Mouse (Mus musculus): ENCODE measurements at regions not wholly inside any gene's neighbourhood (a gene's known extent, or its start where the extent isn't known, plus 50 kb on each side); places are given as distances from the start of the nearest gene placed in this dataset.
"Not testable (repeated sequence)": the region's sequence is repeated elsewhere in the genome, so short reads cannot be mapped to it uniquely, and the experiment has no call there.

- DNase-seq (ENCODE audit: low spot score) (peak; percentile 59), ATAC-seq (replicated peaks; ENCODE audit: low FRiP score) (peak; percentile 51; the same call in 1 of the 2 replicates)
- Histone ChIP-seq H3K4me1 (replicated peaks; ENCODE audit: control insufficient read depth, insufficient read depth, low read length) (no peaks in the 10 kb centered on the region), H3K9me3 (ENCODE audit: control insufficient read depth, low read length) (no peaks in the 10 kb centered on the region), H3K4me2 (ENCODE audit: low read depth, low read length, severe bottlenecking) (no peak overlapping the region), H3K36me3 (ENCODE audit: control insufficient read depth, insufficient read depth, low read length) (no peaks in the 10 kb centered on the region), H3K27me3 (ENCODE audit: control insufficient read depth, insufficient read depth, low read length) (no peaks in the 10 kb centered on the region), H3K4me3 (ENCODE audit: low read depth, low read length) (no peak overlapping the region), H3K9ac (ENCODE audit: low read length) (no peak overlapping the region), H3K27ac (ENCODE audit: low read depth, low read length) (no peak overlapping the region)
- 42% methylated on average over 5 of the region's 5 CpGs for WGBS
Observed at GRCm38 (mm10) chr11:12540333-12540870, 75.6 kb upstream of the Cobl start.

DNA sequence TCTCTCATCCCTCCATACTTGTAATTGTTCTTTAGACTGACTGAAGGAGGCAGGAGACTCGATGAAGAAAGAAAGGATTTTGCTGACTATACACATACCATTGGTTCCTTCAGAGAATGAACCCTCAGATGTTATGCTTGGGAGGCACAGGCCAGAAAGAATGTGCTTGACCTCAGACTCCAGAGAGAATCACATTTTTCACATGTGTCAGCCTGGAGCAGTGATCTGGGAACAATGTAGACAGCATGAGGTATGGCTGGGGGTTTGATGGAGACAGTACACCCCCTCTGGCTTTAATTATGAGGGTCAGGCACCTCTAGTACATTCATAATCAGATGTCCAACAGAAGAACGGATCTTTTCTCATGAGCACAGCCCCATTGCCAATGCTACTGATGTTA is 70.3 kb upstream of the Cobl start:
- no peak overlapping the region for H3K4me2 ChIP-seq (ENCODE audit: low read depth, low read length, severe bottlenecking)
- no peak overlapping the region for H3K4me3 ChIP-seq (ENCODE audit: low read depth, low read length)
- WGBS: 44% methylated on average over 2 of the region's 2 CpGs
- ATAC-seq (replicated peaks; ENCODE audit: low FRiP score) (no peak), DNase-seq (ENCODE audit: low spot score) (no peak)
- no peaks in the 10 kb centered on the region for H3K9me3 ChIP-seq (ENCODE audit: control insufficient read depth, low read length)
- H3K36me3 ChIP-seq (ENCODE audit: control insufficient read depth, insufficient read depth, low read length): no peaks in the 10 kb centered on the region
- H3K27ac ChIP-seq (ENCODE audit: low read depth, low read length): no peak overlapping the region
- H3K27me3 ChIP-seq (ENCODE audit: control insufficient read depth, insufficient read depth, low read length): no peaks in the 10 kb centered on the region
- no peak overlapping the region for H3K9ac ChIP-seq (ENCODE audit: low read length)
- no peaks in the 10 kb centered on the region for H3K4me1 ChIP-seq (replicated peaks; ENCODE audit: control insufficient read depth, insufficient read depth, low read length)

DNA sequence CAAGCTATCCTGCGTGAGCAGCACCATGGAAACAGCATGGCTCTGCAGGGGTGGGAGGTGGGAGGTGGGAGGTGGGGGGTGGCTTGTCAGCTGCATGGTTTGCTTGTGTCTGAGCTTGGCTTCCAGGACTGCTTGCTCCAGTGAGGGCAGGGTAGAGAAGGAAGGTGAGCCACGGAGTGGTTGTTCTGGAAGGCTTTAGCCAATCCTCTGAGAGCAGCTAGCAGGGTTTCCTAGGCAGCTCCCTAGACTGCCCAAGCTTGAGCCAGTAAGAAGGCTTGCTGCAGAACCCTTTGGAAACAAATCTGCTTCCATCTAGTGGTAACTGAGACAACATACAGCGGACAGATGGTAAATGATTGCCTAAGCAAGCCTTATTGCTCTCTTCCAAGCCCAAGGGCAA is 67.5 kb upstream of the Cobl start:
- no peaks in the 10 kb centered on the region for H3K9me3 ChIP-seq (ENCODE audit: control insufficient read depth, low read length)
- 7% methylated on average over 3 of the region's 3 CpGs for WGBS
- H3K4me2 ChIP-seq (ENCODE audit: low read depth, low read length, severe bottlenecking): no peak overlapping the region
- DNase-seq (ENCODE audit: low spot score): peak; percentile 66
- H3K4me1 ChIP-seq (replicated peaks; ENCODE audit: control insufficient read depth, insufficient read depth, low read length): no peaks in the 10 kb centered on the region
- no peak overlapping the region for H3K4me3 ChIP-seq (ENCODE audit: low read depth, low read length)
- no peaks in the 10 kb centered on the region for H3K27me3 ChIP-seq (ENCODE audit: control insufficient read depth, insufficient read depth, low read length)
- H3K27ac ChIP-seq (ENCODE audit: low read depth, low read length): no peak overlapping the region
- ATAC-seq (replicated peaks; ENCODE audit: low FRiP score): peak; percentile 90
- no peak overlapping the region for H3K9ac ChIP-seq (ENCODE audit: low read length)
- no peaks in the 10 kb centered on the region for H3K36me3 ChIP-seq (ENCODE audit: control insufficient read depth, insufficient read depth, low read length)

- 66% methylated on average over 2 of the region's 2 CpGs for WGBS
- not testable (repeated sequence) for H3K36me3 ChIP-seq (ENCODE audit: control insufficient read depth, insufficient read depth, low read length); H3K9me3 ChIP-seq (ENCODE audit: control insufficient read depth, low read length); H3K9ac ChIP-seq (ENCODE audit: low read length); H3K27me3 ChIP-seq (ENCODE audit: control insufficient read depth, insufficient read depth, low read length); H3K4me3 ChIP-seq (ENCODE audit: low read depth, low read length); DNase-seq (ENCODE audit: low spot score); H3K27ac ChIP-seq (ENCODE audit: low read depth, low read length); H3K4me2 ChIP-seq (ENCODE audit: low read depth, low read length, severe bottlenecking); H3K4me1 ChIP-seq (replicated peaks; ENCODE audit: control insufficient read depth, insufficient read depth, low read length); ATAC-seq (replicated peaks; ENCODE audit: low FRiP score)
Observed at GRCm38 (mm10) chr11:12522063-12522462, 57.3 kb upstream of the Cobl start.

GRCm38 (mm10) chr11:12521286-12521685 is 56.5 kb upstream of the Cobl start:
- no peak for ATAC-seq (replicated peaks; ENCODE audit: low FRiP score)
- WGBS: 73% methylated on average over 3 of the region's 3 CpGs

DNA sequence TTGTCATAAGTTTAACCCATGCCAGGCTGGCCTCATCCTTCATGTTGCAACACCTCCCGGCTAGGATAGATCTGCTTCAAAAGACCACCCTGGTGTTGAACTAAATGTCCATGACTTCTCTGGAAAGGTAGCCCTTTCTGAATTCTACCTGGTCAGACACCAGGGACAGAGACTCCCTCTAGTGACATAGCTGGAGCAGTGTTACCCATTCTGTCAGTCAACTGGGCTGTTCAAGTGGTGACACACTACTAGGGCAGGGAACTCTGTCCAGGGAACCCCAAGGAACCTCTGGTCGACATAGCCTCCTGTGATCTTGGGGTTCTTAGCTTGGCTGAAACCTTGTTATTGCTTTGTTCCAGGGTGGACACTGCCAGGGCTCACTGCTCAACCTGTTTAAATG is 51.6 kb upstream of the Cobl start:
- no peak overlapping the region for H3K4me2 ChIP-seq (ENCODE audit: low read depth, low read length, severe bottlenecking)
- no peak overlapping the region for H3K4me3 ChIP-seq (ENCODE audit: low read depth, low read length)
- DNase-seq (ENCODE audit: low spot score) (no peak), ATAC-seq (replicated peaks; ENCODE audit: low FRiP score) (no peak)
- H3K36me3 ChIP-seq (ENCODE audit: control insufficient read depth, insufficient read depth, low read length): no peaks in the 10 kb centered on the region
- no peak overlapping the region for H3K9ac ChIP-seq (ENCODE audit: low read length)
- no peak overlapping the region for H3K27ac ChIP-seq (ENCODE audit: low read depth, low read length)
- no peaks in the 10 kb centered on the region for H3K9me3 ChIP-seq (ENCODE audit: control insufficient read depth, low read length)
- H3K27me3 ChIP-seq (ENCODE audit: control insufficient read depth, insufficient read depth, low read length): no peaks in the 10 kb centered on the region
- 88% methylated on average over 2 of the region's 2 CpGs for WGBS
- H3K4me1 ChIP-seq (replicated peaks; ENCODE audit: control insufficient read depth, insufficient read depth, low read length): no peaks in the 10 kb centered on the region

More at GRCm38 (mm10) chr11:12521286-12521685, 56.5 kb upstream of the Cobl start:
- Histone ChIP-seq H3K4me2 (ENCODE audit: low read depth, low read length, severe bottlenecking) (no peak overlapping the region), H3K9ac (ENCODE audit: low read length) (no peak overlapping the region), H3K36me3 (ENCODE audit: control insufficient read depth, insufficient read depth, low read length) (no peaks in the 10 kb centered on the region), H3K4me1 (replicated peaks; ENCODE audit: control insufficient read depth, insufficient read depth, low read length) (no peaks in the 10 kb centered on the region), H3K9me3 (ENCODE audit: control insufficient read depth, low read length) (no peaks in the 10 kb centered on the region), H3K27ac (ENCODE audit: low read depth, low read length) (no peak overlapping the region), H3K27me3 (ENCODE audit: control insufficient read depth, insufficient read depth, low read length) (no peaks in the 10 kb centered on the region), H3K4me3 (ENCODE audit: low read depth, low read length) (no peak overlapping the region)
- no peak for DNase-seq (ENCODE audit: low spot score)
